Mouse (Mus musculus) MEL (cell line): Measurements from ENCODE around the gene Khdrbs1. TPM values are rescaled to one million over a fixed set of nuclear protein-coding genes. Genes with fewer than 3 reads are reported as not detected.
A peak's percentile ranks its signal among the peaks of the same experiment; 100 is the strongest.

Experiments used
- DNase-seq: peaks from one replicate; pipeline ENCODE4 v3.0.0; 2011; ENCODE audit warnings: low read depth, low spot score
- H3K27ac ChIP-seq: 2 replicates; pipeline ENCODE4 v1.5.1; 2012; ENCODE audit warnings: low read depth, mild to moderate bottlenecking, control low read depth, low read length, moderate library complexity; ENCODE audit not compliant: control insufficient read depth
- H3K27me3 ChIP-seq, 2 experiments: fragments of 150-350 bp in 1 of 2; sonication (generic) in 1 of 2; 2 replicates each; pipeline ENCODE4 v1.6.1; 2012; ENCODE audit warnings: low read length in 2 of 2, mild to moderate bottlenecking in 2 of 2, improper control_type of control experiment in 1 of 2, moderate library complexity in 1 of 2; ENCODE audit not compliant: insufficient read depth in 2 of 2, control insufficient read depth in 1 of 2
- H3K36me3 ChIP-seq, 2 experiments: 2 replicates each; pipeline ENCODE4 v1.6.1; 2012 to 2014; ENCODE audit warnings: low read length in 2 of 2, improper control_type of control experiment in 1 of 2, inconsistent platforms in 1 of 2, mild to moderate bottlenecking in 1 of 2; ENCODE audit not compliant: insufficient read depth in 2 of 2, control insufficient read depth in 1 of 2
- H3K4me1 ChIP-seq, 2 experiments: fragments of 150-350 bp in 1 of 2; sonication (generic) in 1 of 2; 2 replicates each; pipeline ENCODE4 v1.6.1; 2012; ENCODE audit warnings: low read length in 2 of 2, improper control_type of control experiment in 1 of 2, mild to moderate bottlenecking in 1 of 2; ENCODE audit not compliant: insufficient read depth in 2 of 2, control insufficient read depth in 1 of 2
- H3K4me3 ChIP-seq, 2 experiments: fragments of 150-350 bp in 1 of 2; sonication (generic) in 1 of 2; 2 replicates each; pipeline ENCODE4 v1.5.1; 2012; ENCODE audit warnings: low read depth in 2 of 2, low read length in 2 of 2, mild to moderate bottlenecking in 2 of 2, moderate library complexity in 2 of 2, control low read depth in 1 of 2, improper control_type of control experiment in 1 of 2; ENCODE audit not compliant: control insufficient read depth in 1 of 2, insufficient read depth in 1 of 2
- H3K79me2 ChIP-seq: 2 replicates; pipeline ENCODE4 v1.6.1; 2012; ENCODE audit warnings: mild to moderate bottlenecking, low read length, moderate library complexity; ENCODE audit not compliant: control insufficient read depth, poor library complexity, insufficient read depth
- H3K9ac ChIP-seq: 2 replicates; pipeline ENCODE4 v1.6.1; 2012; ENCODE audit warnings: low read depth, mild to moderate bottlenecking, control low read depth, low read length, moderate library complexity; ENCODE audit not compliant: control insufficient read depth, poor library complexity, severe bottlenecking
- H3K9me3 ChIP-seq: fragments of 150-350 bp; sonication (generic); replicated peaks from 2 replicates; pipeline ENCODE4 v1.6.1; 2012; ENCODE audit warnings: mild to moderate bottlenecking, low read length, improper control_type of control experiment, moderate library complexity; ENCODE audit not compliant: insufficient read depth
- BHLHE40 ChIP-seq: IDR thresholded peaks from 2 replicates; pipeline ENCODE4 v1.6.1; 2012; ENCODE audit warnings: low read depth, mild to moderate bottlenecking, inconsistent platforms, low read length, improper control_type of control experiment, borderline replicate concordance
- CHD1 ChIP-seq: IDR thresholded peaks from 2 replicates; pipeline ENCODE4 v1.6.1; 2012; ENCODE audit warnings: low read depth, mild to moderate bottlenecking, inconsistent platforms, low read length, improper control_type of control experiment
- CHD2 ChIP-seq: IDR thresholded peaks from 2 replicates; pipeline ENCODE4 v1.6.1; 2011; ENCODE audit warnings: low read length, improper control_type of control experiment
- CTCF ChIP-seq, 3 experiments: IDR thresholded peaks in 2 of 3; conservative IDR thresholded peaks in 1 of 3; 2 replicates each; pipeline ENCODE4 v1.5.1; 2011 to 2012; ENCODE audit warnings: low read length in 3 of 3, low read depth in 2 of 3, mild to moderate bottlenecking in 2 of 3, improper control_type of control experiment in 1 of 3, inconsistent platforms in 1 of 3, mixed read lengths in 1 of 3, moderate library complexity in 1 of 3; ENCODE audit not compliant: control insufficient read depth in 1 of 3, insufficient read depth in 1 of 3, poor library complexity in 1 of 3, severe bottlenecking in 1 of 3
- E2F4 ChIP-seq: IDR thresholded peaks from 2 replicates; pipeline ENCODE4 v1.6.1; 2011; ENCODE audit warnings: low read depth, low read length, improper control_type of control experiment, borderline replicate concordance
- ELF1 ChIP-seq: IDR thresholded peaks from 2 replicates; pipeline ENCODE4 v1.6.1; 2014; ENCODE audit warnings: low read depth, mild to moderate bottlenecking, inconsistent platforms, low read length, improper control_type of control experiment, moderate library complexity
- EP300 ChIP-seq, 2 experiments: IDR thresholded peaks; 2 replicates each; pipeline ENCODE4 v1.6.1; 2011; ENCODE audit warnings: improper control_type of control experiment in 2 of 2, low read length in 2 of 2, low read depth in 1 of 2, mild to moderate bottlenecking in 1 of 2
- ETS1 ChIP-seq: IDR thresholded peaks from 2 replicates; pipeline ENCODE4 v1.6.1; 2012; ENCODE audit warnings: low read depth, mild to moderate bottlenecking, inconsistent platforms, low read length, improper control_type of control experiment, moderate library complexity
- GABPA ChIP-seq: IDR thresholded peaks from 2 replicates; pipeline ENCODE4 v1.6.1; 2012; ENCODE audit warnings: low read depth, mild to moderate bottlenecking, inconsistent platforms, low read length, improper control_type of control experiment, moderate library complexity
- GATA1 ChIP-seq: IDR thresholded peaks from 2 replicates; pipeline ENCODE4 v1.6.1; 2011; ENCODE audit warnings: low read depth, low read length, improper control_type of control experiment
- HCFC1 ChIP-seq: IDR thresholded peaks from 2 replicates; pipeline ENCODE4 v1.6.1; 2012; ENCODE audit warnings: low read depth, mild to moderate bottlenecking, inconsistent platforms, low read length, improper control_type of control experiment, moderate library complexity
- JUND ChIP-seq: IDR thresholded peaks from 2 replicates; pipeline ENCODE4 v1.6.1; 2011; ENCODE audit warnings: low read depth, mild to moderate bottlenecking, improper control_type of control experiment, low read length
- KAT2A ChIP-seq: conservative IDR thresholded peaks from 2 replicates; pipeline ENCODE4 v1.6.1; 2012; ENCODE audit warnings: low read depth, low read length, improper control_type of control experiment, inconsistent platforms
- MAFK ChIP-seq: IDR thresholded peaks from 2 replicates; pipeline ENCODE4 v1.6.1; 2011; ENCODE audit warnings: low read depth, mild to moderate bottlenecking, low read length, improper control_type of control experiment, borderline replicate concordance
- MAX ChIP-seq: IDR thresholded peaks from 2 replicates; pipeline ENCODE4 v1.6.1; 2011; ENCODE audit warnings: low read length, improper control_type of control experiment
- MAZ ChIP-seq: IDR thresholded peaks from 2 replicates; pipeline ENCODE4 v1.6.1; 2012; ENCODE audit warnings: low read depth, mild to moderate bottlenecking, inconsistent platforms, low read length, improper control_type of control experiment
- MEF2A ChIP-seq: IDR thresholded peaks from 2 replicates; pipeline ENCODE4 v1.6.1; 2014; ENCODE audit warnings: low read depth, mild to moderate bottlenecking, inconsistent platforms, low read length, improper control_type of control experiment; ENCODE audit not compliant: poor library complexity, insufficient replicate concordance, severe bottlenecking; ENCODE audit errors: extremely low read depth
- MXI1 ChIP-seq: IDR thresholded peaks from 2 replicates; pipeline ENCODE4 v1.6.1; 2011; ENCODE audit warnings: mild to moderate bottlenecking, low read depth, low read length, improper control_type of control experiment
- MYB ChIP-seq: IDR thresholded peaks from 2 replicates; pipeline ENCODE4 v1.6.1; 2011; ENCODE audit warnings: mild to moderate bottlenecking, low read depth, low read length, improper control_type of control experiment
- NELFE ChIP-seq: IDR thresholded peaks from 2 replicates; pipeline ENCODE4 v1.6.1; 2011; ENCODE audit warnings: low read depth, low read length, improper control_type of control experiment
- NRF1 ChIP-seq: IDR thresholded peaks from 2 replicates; pipeline ENCODE4 v1.6.1; 2014; ENCODE audit warnings: low read depth, mild to moderate bottlenecking, inconsistent platforms, low read length, improper control_type of control experiment, moderate library complexity; ENCODE audit not compliant: poor library complexity, insufficient read depth, severe bottlenecking
- POLR2A ChIP-seq, 2 experiments: IDR thresholded peaks; 2 replicates each; pipeline ENCODE4 v1.6.1; 2011 to 2012; ENCODE audit warnings: low read length in 2 of 2, mild to moderate bottlenecking in 2 of 2, control low read depth in 1 of 2, improper control_type of control experiment in 1 of 2, low read depth in 1 of 2, moderate library complexity in 1 of 2; ENCODE audit not compliant: control insufficient read depth in 1 of 2, insufficient read depth in 1 of 2, poor library complexity in 1 of 2
- POLR2AphosphoS2 ChIP-seq: IDR thresholded peaks from 2 replicates; pipeline ENCODE4 v1.6.1; 2011; ENCODE audit warnings: low read length, improper control_type of control experiment
- POLR2AphosphoS5 ChIP-seq: IDR thresholded peaks from 2 replicates; pipeline ENCODE4 v1.6.1; 2012; ENCODE audit warnings: low read depth, borderline replicate concordance, mild to moderate bottlenecking, inconsistent platforms, low read length, moderate library complexity, mixed read lengths
- RAD21 ChIP-seq: IDR thresholded peaks from 2 replicates; pipeline ENCODE4 v1.6.1; 2011; ENCODE audit warnings: mild to moderate bottlenecking, low read depth, low read length, improper control_type of control experiment
- RCOR1 ChIP-seq: IDR thresholded peaks from 2 replicates; pipeline ENCODE4 v1.6.1; 2012; ENCODE audit warnings: low read depth, mild to moderate bottlenecking, inconsistent platforms, low read length, improper control_type of control experiment
- SIN3A ChIP-seq: IDR thresholded peaks from 2 replicates; pipeline ENCODE4 v1.6.1; 2012; ENCODE audit warnings: low read length, improper control_type of control experiment, inconsistent platforms
- SMC3 ChIP-seq: IDR thresholded peaks from 2 replicates; pipeline ENCODE4 v1.6.1; 2011; ENCODE audit warnings: low read depth, low read length, improper control_type of control experiment
- TAL1 ChIP-seq: IDR thresholded peaks from 2 replicates; pipeline ENCODE4 v1.6.1; 2012; ENCODE audit warnings: mild to moderate bottlenecking, inconsistent platforms, low read length, moderate library complexity, mixed read lengths
- TBP ChIP-seq: IDR thresholded peaks from 2 replicates; pipeline ENCODE4 v1.8.0; 2011; ENCODE audit warnings: low read depth, low read length, improper control_type of control experiment
- TCF12 ChIP-seq: IDR thresholded peaks from 2 replicates; pipeline ENCODE4 v1.6.1; 2014; ENCODE audit warnings: low read depth, mild to moderate bottlenecking, inconsistent platforms, low read length, improper control_type of control experiment, moderate library complexity
- USF1 ChIP-seq: IDR thresholded peaks from 2 replicates; pipeline ENCODE4 v1.6.1; 2014; ENCODE audit warnings: low read depth, mild to moderate bottlenecking, inconsistent platforms, low read length, improper control_type of control experiment, moderate library complexity
- USF2 ChIP-seq, 2 experiments: IDR thresholded peaks; 2 replicates each; pipeline ENCODE4 v1.6.1; 2011 to 2012; ENCODE audit warnings: improper control_type of control experiment in 2 of 2, low read length in 2 of 2, borderline replicate concordance in 1 of 2, inconsistent platforms in 1 of 2, low read depth in 1 of 2, mild to moderate bottlenecking in 1 of 2; ENCODE audit not compliant: insufficient read depth in 1 of 2
- ZC3H11A ChIP-seq: IDR thresholded peaks from 2 replicates; pipeline ENCODE4 v1.6.1; 2012; ENCODE audit warnings: low read depth, mild to moderate bottlenecking, inconsistent platforms, low read length, improper control_type of control experiment
- ZKSCAN1 ChIP-seq: IDR thresholded peaks from 2 replicates; pipeline ENCODE4 v1.6.1; 2012; ENCODE audit warnings: low read depth, mild to moderate bottlenecking, inconsistent platforms, low read length, improper control_type of control experiment, moderate library complexity
- polyA plus RNA-seq, 2 experiments: library from polyadenylated mRNA; stranded (reverse) in 1 of 2; unstranded in 1 of 2; fragments of >175 nt in 1 of 2; fragments of >200 nt in 1 of 2; gene quantifications; 2 replicates each; pipeline versions ENCODE4 v1.2.1 to v1.2.4; 2012; ENCODE audit warnings: low replicate concordance in 2 of 2, low read depth in 1 of 2; ENCODE audit not compliant: insufficient read length in 2 of 2, insufficient read depth in 1 of 2, missing spikeins in 1 of 2
- total RNA-seq: library from RNA; depleted of rRNA; stranded (reverse); fragments of 300-350 nt; gene quantifications from 2 replicates; pipeline ENCODE4 v1.2.3, GENCODE M21; 2012; rRNA removed

Khdrbs1 gene
- 56.5 and 63.2 TPM in 2 replicates for total RNA-seq
- polyA plus RNA-seq = 100 to 1,000 TPM in 1 of 2 experiments, 10 to 100 TPM in 1; 77.6 to 141 TPM

DNA sequence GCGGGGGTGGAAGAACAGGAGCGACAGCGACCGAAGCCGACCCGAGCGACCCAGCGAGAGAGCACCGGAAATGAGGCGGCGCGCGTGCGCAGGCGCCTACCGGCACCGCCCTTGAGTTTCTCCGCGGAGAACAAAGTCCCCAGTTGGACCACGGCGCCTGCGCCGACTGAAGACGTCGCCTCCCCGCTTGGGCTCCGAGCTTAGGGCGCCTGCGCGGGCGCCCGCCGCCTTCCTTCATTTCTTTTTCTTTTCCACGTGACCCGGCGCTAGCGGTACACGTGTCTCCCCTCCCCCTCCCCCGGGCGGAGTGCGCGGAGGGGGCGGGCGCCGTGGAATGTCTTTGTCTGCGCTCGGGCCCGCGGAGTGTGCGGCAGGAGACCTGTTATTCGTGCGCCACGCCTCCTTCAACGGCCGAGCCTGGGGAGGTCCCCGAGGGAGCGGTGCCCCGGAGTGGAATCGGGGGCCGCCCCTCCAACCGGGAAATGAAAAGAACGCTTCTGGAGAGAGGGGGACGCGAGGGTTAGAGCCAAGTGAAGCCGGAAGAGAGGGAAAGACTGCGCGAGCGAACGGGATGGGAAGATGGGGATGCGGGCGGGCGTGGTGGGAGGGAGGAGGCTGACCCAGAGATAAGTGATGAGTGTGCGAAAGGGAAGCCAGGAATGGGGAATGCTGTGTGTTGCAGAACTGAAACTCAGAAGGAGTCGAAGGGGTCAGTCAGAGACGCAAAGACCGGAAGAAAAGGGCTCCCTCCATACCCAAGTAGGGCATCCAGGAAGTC is at the start of gene Khdrbs1:
TSS of gene Khdrbs1 (minus strand) at position 72 of the 778 bp plus-strand sequence.
- DNase-seq = peak; percentile 98
- peak within 1 kb of the TSS; percentile 80 to 97 for H3K4me3 ChIP-seq
- H3K9me3 ChIP-seq = no peaks in the 10 kb centered on the region
- H3K36me3 ChIP-seq = peaks cover 7 to 27% of the 10 kb centered on the region in 2 experiments
- peak within 1 kb of the TSS; percentile 99 for H3K9ac ChIP-seq
- H3K27ac ChIP-seq = peak within 1 kb of the TSS; percentile 94
- H3K27me3 ChIP-seq = no peaks in the 10 kb centered on the region
- peaks cover 45% of the 10 kb centered on the region for H3K79me2 ChIP-seq
- peaks cover 3 to 20% of the 10 kb centered on the region in 2 experiments for H3K4me1 ChIP-seq
- TF ChIP-seq GABPA = no peak
- peak; percentile 99 for TF ChIP-seq MXI1
- peak; percentile 96 for TF ChIP-seq USF1
- peak; percentile 28; the same call in 1 of the 2 replicates for TF ChIP-seq GATA1
- TF ChIP-seq KAT2A = no peak; the same call in 1 of the 2 replicates
- peak; percentile 23 to 82; a peak in 3 of 4 replicates for TF ChIP-seq POLR2A (IDR thresholded peaks at IDR 0.05; ENCODE audit: control insufficient read depth in 1 of 2, insufficient read depth in 1 of 2, low read depth in 1 of 2, low read length in 2 of 2, poor library complexity in 1 of 2)
- TF ChIP-seq MEF2A = no peak
- TF ChIP-seq POLR2AphosphoS2 = 0 out of 2 replicates have a peak, but pooled peaks have one; percentile 82
- TF ChIP-seq ETS1 = peak; percentile 72; the same call in 1 of the 2 replicates
- peak; percentile 97 for TF ChIP-seq SIN3A
- TF ChIP-seq NRF1 = peak; percentile 91; the same call in 1 of the 2 replicates
- peak; percentile 82 for TF ChIP-seq HCFC1
- no peak for TF ChIP-seq JUND
- peak; percentile 95 for TF ChIP-seq MAZ
- TF ChIP-seq TCF12 = peak; percentile 56; the same call in 1 of the 2 replicates
- no peak for TF ChIP-seq SMC3
- peak; percentile 92; the same call in 1 of the 2 replicates for TF ChIP-seq BHLHE40
- TF ChIP-seq NELFE = peak; percentile 95
- peak; percentile 60 for TF ChIP-seq MYB
- TF ChIP-seq TBP = peak; percentile 69
- peak; percentile 50; the same call in 1 of the 2 replicates for TF ChIP-seq ELF1
- TF ChIP-seq E2F4 = no peak
- TF ChIP-seq CHD2 = peak; percentile 64
- TF ChIP-seq TAL1 = no peak
- peak; percentile 33 to 76; a peak in 3 of 4 replicates for TF ChIP-seq USF2 (IDR thresholded peaks at IDR 0.05; ENCODE audit: borderline replicate concordance in 1 of 2, insufficient read depth in 1 of 2, low read depth in 1 of 2, low read length in 2 of 2)
- no peak; the same call in 1 of the 2 replicates for TF ChIP-seq CHD1
- TF ChIP-seq ZC3H11A = no peak
- TF ChIP-seq RAD21 = no peak
- no peak for TF ChIP-seq ZKSCAN1
- no peak for TF ChIP-seq MAFK
- TF ChIP-seq POLR2AphosphoS5 = no peak
- TF ChIP-seq RCOR1 = 0 out of 2 replicates have a peak, but pooled peaks have one; percentile 17
- TF ChIP-seq EP300 (IDR thresholded peaks at IDR 0.05; ENCODE audit: low read depth in 1 of 2, low read length in 2 of 2) = peak in 1 of 2 experiments; percentile 52; a peak in 1 of 4 replicates
- TF ChIP-seq CTCF (IDR thresholded peaks at IDR 0.05 in 2 of 3, conservative IDR thresholded peaks at IDR 0.05 in 1 of 3; ENCODE audit: control insufficient read depth in 1 of 3, insufficient read depth in 1 of 3, low read depth in 2 of 3, low read length in 3 of 3, poor library complexity in 1 of 3, severe bottlenecking in 1 of 3) = no peak
- peak; percentile 99 for TF ChIP-seq MAX
